Mouse (Mus musculus): ENCODE results near the gene Gm15262.
"Not testable (repeated sequence)": the region's sequence is repeated elsewhere in the genome, so short reads cannot be mapped to it uniquely, and the experiment has no call there.

Gene Gm15262

GRCm38 (mm10) chrX:161287156-161287555, at the start of gene Gm15262:
Gene Gm15262 (plus strand): TSS chrX:161287456.
- in situ Hi-C loops (cut with MboI; ENCODE audit: low pct_unique_long_range_greater_than_20kb in 1 of 2, low sequenced_read_pairs in 2 of 2, unreplicated experiment in 1 of 2): not testable (repeated sequence)

- in situ Hi-C loops (cut with MboI; ENCODE audit: low pct_unique_long_range_greater_than_20kb in 1 of 2, low sequenced_read_pairs in 2 of 2, unreplicated experiment in 1 of 2): no loop called here
Observed at GRCm38 (mm10) chrX:161308131-161308530, 20.9 kb downstream of the Gm15262 start.

- in situ Hi-C loops (cut with MboI; ENCODE audit: low pct_unique_long_range_greater_than_20kb in 1 of 2, low sequenced_read_pairs in 2 of 2, unreplicated experiment in 1 of 2): no loop called here
Observed at GRCm38 (mm10) chrX:161316443-161316842, 29.2 kb downstream of the Gm15262 start.

- in situ Hi-C loops (cut with MboI; ENCODE audit: low pct_unique_long_range_greater_than_20kb in 1 of 2, low sequenced_read_pairs in 2 of 2, unreplicated experiment in 1 of 2): loop anchor here in 1 of 2 experiments (5.0 kb wide), 1 partner anchor 319 kb away; no protein-coding TSS in a partner anchor
Observed at GRCm38 (mm10) chrX:161370927-161371326, 83.7 kb downstream of the Gm15262 start.

GRCm38 (mm10) chrX:161371461-161371860, 84.2 kb downstream of the Gm15262 start:
- in situ Hi-C loops (cut with MboI; ENCODE audit: low pct_unique_long_range_greater_than_20kb in 1 of 2, low sequenced_read_pairs in 2 of 2, unreplicated experiment in 1 of 2): loop anchor here in 1 of 2 experiments (5.0 kb wide), 1 partner anchor 319 kb away; no protein-coding TSS in a partner anchor

GRCm38 (mm10) chrX:161375568-161375967, 88.3 kb downstream of the Gm15262 start:
- in situ Hi-C loops (cut with MboI; ENCODE audit: low pct_unique_long_range_greater_than_20kb in 1 of 2, low sequenced_read_pairs in 2 of 2, unreplicated experiment in 1 of 2): loop anchor here in 1 of 2 experiments (25.0 kb wide), 1 partner anchor 587 kb away; no protein-coding TSS in a partner anchor

GRCm38 (mm10) chrX:161385791-161386190, 98.5 kb downstream of the Gm15262 start:
- in situ Hi-C loops (cut with MboI; ENCODE audit: low pct_unique_long_range_greater_than_20kb in 1 of 2, low sequenced_read_pairs in 2 of 2, unreplicated experiment in 1 of 2): loop anchor here in 1 of 2 experiments (25.0 kb wide), 1 partner anchor 577 kb away; no protein-coding TSS in a partner anchor

GRCm38 (mm10) chrX:161387942-161388341, 100.7 kb downstream of the Gm15262 start:
- in situ Hi-C loops (cut with MboI; ENCODE audit: low pct_unique_long_range_greater_than_20kb in 1 of 2, low sequenced_read_pairs in 2 of 2, unreplicated experiment in 1 of 2): loop anchor here in 1 of 2 experiments (25.0 kb wide), 1 partner anchor 574 kb away; no protein-coding TSS in a partner anchor

- in situ Hi-C loops (cut with MboI; ENCODE audit: low pct_unique_long_range_greater_than_20kb in 1 of 2, low sequenced_read_pairs in 2 of 2, unreplicated experiment in 1 of 2): loop anchor here in 1 of 2 experiments (10.0 to 25.0 kb wide), 2 partner anchors 426 to 563 kb away; no protein-coding TSS in a partner anchor
Observed at GRCm38 (mm10) chrX:161399110-161399509, 111.9 kb downstream of the Gm15262 start.

- in situ Hi-C loops (cut with MboI; ENCODE audit: low pct_unique_long_range_greater_than_20kb in 1 of 2, low sequenced_read_pairs in 2 of 2, unreplicated experiment in 1 of 2): loop anchor here in 1 of 2 experiments (25.0 kb wide), 1 partner anchor 401 kb away; no protein-coding TSS in a partner anchor
Observed at GRCm38 (mm10) chrX:161411151-161411550, 123.9 kb downstream of the Gm15262 start.

Measured in mouse embryonic stem cell (cell line).